Mouse (Mus musculus) G1E (cell line): ENCODE data around the gene Olfr148. TPM values are rescaled to one million over a fixed set of nuclear protein-coding genes. Genes with fewer than 3 reads are reported as not detected.

ENCODE experiments used
- ATAC-seq: 2 replicates; pipeline ENCODE4 v1.8.0; 2016; ENCODE audit warnings: mild to moderate bottlenecking; ENCODE audit not compliant: insufficient number of reproducible peaks, poor library complexity, low FRiP score, severe bottlenecking; ENCODE audit errors: extremely low read depth
- DNase-seq: peaks from one replicate; pipeline ENCODE4 v3.0.0; 2012; ENCODE audit warnings: low spot score
- H3K27me3 ChIP-seq: 2 replicates; pipeline ENCODE4 v1.6.1; 2012; ENCODE audit warnings: mild to moderate bottlenecking, low read length, inconsistent platforms; ENCODE audit not compliant: insufficient read depth
- H3K36me3 ChIP-seq: replicated peaks from 2 replicates; pipeline ENCODE3; 2012; ENCODE audit warnings: mild to moderate bottlenecking, inconsistent platforms
- H3K4me1 ChIP-seq: 2 replicates; pipeline ENCODE4 v1.6.1; 2012; ENCODE audit warnings: low read depth, low read length, inconsistent platforms, mixed read lengths; ENCODE audit not compliant: insufficient read depth
- H3K4me3 ChIP-seq: 2 replicates; pipeline ENCODE4 v1.5.1; 2012; ENCODE audit warnings: low read depth, mild to moderate bottlenecking, inconsistent platforms, low read length, moderate library complexity, mixed read lengths
- H3K9me3 ChIP-seq: replicated peaks from 2 replicates; pipeline ENCODE4 v1.6.1; 2012; ENCODE audit warnings: inconsistent platforms
- CTCF ChIP-seq: IDR thresholded peaks from 2 replicates; pipeline ENCODE4 v1.5.1; 2012; ENCODE audit warnings: low read depth, low read length, inconsistent platforms, mixed read lengths
- GATA1 ChIP-seq: IDR thresholded peaks from 2 replicates; pipeline ENCODE4 v1.6.1; 2012; ENCODE audit warnings: borderline replicate concordance, low read length, inconsistent platforms, mixed read lengths
- GATA2 ChIP-seq: IDR thresholded peaks from 2 replicates; pipeline ENCODE4 v1.6.1; 2012; ENCODE audit warnings: low read depth, low read length, inconsistent platforms, borderline replicate concordance
- POLR2AphosphoS5 ChIP-seq: IDR thresholded peaks from 2 replicates; pipeline ENCODE4 v1.6.1; 2012; ENCODE audit warnings: low read depth, low read length, inconsistent platforms; ENCODE audit not compliant: insufficient replicate concordance
- TAL1 ChIP-seq: conservative IDR thresholded peaks from 2 replicates; pipeline ENCODE4 v1.6.1; 2012; ENCODE audit warnings: low read depth, low read length, inconsistent platforms, mixed read lengths
- polyA plus RNA-seq: library from polyadenylated mRNA; stranded (reverse); fragments of >175 nt; gene quantifications from 2 replicates; pipeline ENCODE4 v1.2.3, GENCODE M21; 2012
- total RNA-seq, 2 experiments: library from RNA; stranded (forward) in 1 of 2; stranded (reverse) in 1 of 2; fragments of 200-1000 nt in 1 of 2; fragments of >200 nt in 1 of 2; fragmentation: Nextera tagmentation in 1 of 2; gene quantifications; 2 replicates each; pipeline ENCODE4 v1.2.3; 2014 to 2017

Gene Olfr148
- total RNA-seq (2014; fragmentation: Nextera tagmentation) (not detected in 2 replicates), total RNA-seq (2017) (0.12 TPM in 1 of 2 replicates, not detected in the other), polyA plus RNA-seq (not detected in 2 replicates)

- Histone ChIP-seq H3K36me3 (no peaks in the 10 kb centered on the region), H3K4me3 (no peak within 1 kb of the TSS), H3K9me3 (no peaks in the 10 kb centered on the region), H3K27me3 (no peaks in the 10 kb centered on the region), H3K4me1 (no peaks in the 10 kb centered on the region)
- no peak for TF ChIP-seq POLR2AphosphoS5
- TF ChIP-seq TAL1, result no peak
- no peak for TF ChIP-seq GATA2
- TF ChIP-seq CTCF, result no peak
- ATAC-seq (no peak), DNase-seq (no peak)
Measured at GRCm38 (mm10) chr9:39610355-39610754, at the start of gene Olfr148. Gene Olfr148, plus strand, starts transcription at chr9:39610655.

- TF ChIP-seq GATA1 (no peak), GATA2 (no peak), TAL1 (no peak), CTCF (no peak), POLR2AphosphoS5 (no peak)
- H3K36me3 ChIP-seq, result no peaks in the 10 kb centered on the region
- no peaks in the 10 kb centered on the region for H3K4me1 ChIP-seq
- DNase-seq (no peak), ATAC-seq (no peak)
- H3K4me3 ChIP-seq, result no peak within 1 kb of the TSS
- H3K27me3 ChIP-seq, result no peaks in the 10 kb centered on the region
- no peaks in the 10 kb centered on the region for H3K9me3 ChIP-seq
Measured at GRCm38 (mm10) chr9:39575469-39575868, 35.0 kb upstream of the Olfr148 start, which contains the start of gene Olfr959. Gene Olfr959, minus strand, starts transcription at chr9:39575569.

- ATAC-seq, result no peak
- no peaks in the 10 kb centered on the region for H3K9me3 ChIP-seq
- no peaks in the 10 kb centered on the region for H3K4me1 ChIP-seq
- no peak overlapping the region for H3K4me3 ChIP-seq
- H3K27me3 ChIP-seq, result no peaks in the 10 kb centered on the region
- no peak for DNase-seq
- TF ChIP-seq CTCF (no peak), GATA2 (no peak), GATA1 (no peak), POLR2AphosphoS5 (no peak), TAL1 (no peak)
- no peaks in the 10 kb centered on the region for H3K36me3 ChIP-seq
Measured at GRCm38 (mm10) chr9:39577050-39577449, 33.4 kb upstream of the Olfr148 start.

GRCm38 (mm10) chr9:39602536-39603332, 7.7 kb upstream of the Olfr148 start:
- no peak for TF ChIP-seq CTCF
- no peak for TF ChIP-seq GATA2
- no peak for TF ChIP-seq TAL1
- TF ChIP-seq GATA1, result no peak
- no peak for TF ChIP-seq POLR2AphosphoS5
- DNase-seq (no peak), ATAC-seq (no peak)
- Histone ChIP-seq H3K9me3 (no peaks in the 10 kb centered on the region), H3K36me3 (no peaks in the 10 kb centered on the region), H3K4me1 (no peaks in the 10 kb centered on the region), H3K4me3 (no peak overlapping the region), H3K27me3 (no peaks in the 10 kb centered on the region)

GRCm38 (mm10) chr9:39603333-39603845, 7.1 kb upstream of the Olfr148 start:
- Histone ChIP-seq H3K27me3 (no peaks in the 10 kb centered on the region), H3K36me3 (no peaks in the 10 kb centered on the region), H3K4me1 (no peaks in the 10 kb centered on the region), H3K4me3 (no peak overlapping the region), H3K9me3 (no peaks in the 10 kb centered on the region)
- TF ChIP-seq GATA2 (no peak), CTCF (no peak), POLR2AphosphoS5 (no peak), TAL1 (no peak), GATA1 (no peak)
- ATAC-seq (no peak), DNase-seq (no peak)

- no peak for DNase-seq
- H3K4me1 ChIP-seq, result no peaks in the 10 kb centered on the region
- no peak within 1 kb of the TSS for H3K4me3 ChIP-seq
Measured at GRCm38 (mm10) chr9:39603999-39604453, 6.4 kb upstream of the Olfr148 start, which contains the start of gene AW551984. Gene AW551984, minus strand, starts transcription at chr9:39604403.

More at GRCm38 (mm10) chr9:39603999-39604453, 6.4 kb upstream of the Olfr148 start, which contains the start of gene AW551984:
- Histone ChIP-seq H3K36me3 (no peaks in the 10 kb centered on the region), H3K9me3 (no peaks in the 10 kb centered on the region), H3K27me3 (no peaks in the 10 kb centered on the region)
- ATAC-seq, result no peak
- TF ChIP-seq GATA1, result no peak
- TF ChIP-seq CTCF, result no peak
- TF ChIP-seq TAL1, result no peak
- TF ChIP-seq GATA2, result no peak
- TF ChIP-seq POLR2AphosphoS5, result no peak
